Mouse (Mus musculus) E14TG2a.4 (cell line): ENCODE data around the gene Jak2.

Experiments used
- CTCF ChIP-seq: conservative IDR thresholded peaks from 2 replicates; pipeline ENCODE4 v1.5.1; 2014; ENCODE audit warnings: low read length
- NANOG ChIP-seq: IDR thresholded peaks from 2 replicates; pipeline ENCODE4 v1.6.1; 2014; ENCODE audit warnings: borderline replicate concordance, low read length, mixed read lengths
- POU5F1 ChIP-seq: IDR thresholded peaks from 2 replicates; pipeline ENCODE4 v1.6.1; 2014; ENCODE audit warnings: low read length, borderline replicate concordance

DNA sequence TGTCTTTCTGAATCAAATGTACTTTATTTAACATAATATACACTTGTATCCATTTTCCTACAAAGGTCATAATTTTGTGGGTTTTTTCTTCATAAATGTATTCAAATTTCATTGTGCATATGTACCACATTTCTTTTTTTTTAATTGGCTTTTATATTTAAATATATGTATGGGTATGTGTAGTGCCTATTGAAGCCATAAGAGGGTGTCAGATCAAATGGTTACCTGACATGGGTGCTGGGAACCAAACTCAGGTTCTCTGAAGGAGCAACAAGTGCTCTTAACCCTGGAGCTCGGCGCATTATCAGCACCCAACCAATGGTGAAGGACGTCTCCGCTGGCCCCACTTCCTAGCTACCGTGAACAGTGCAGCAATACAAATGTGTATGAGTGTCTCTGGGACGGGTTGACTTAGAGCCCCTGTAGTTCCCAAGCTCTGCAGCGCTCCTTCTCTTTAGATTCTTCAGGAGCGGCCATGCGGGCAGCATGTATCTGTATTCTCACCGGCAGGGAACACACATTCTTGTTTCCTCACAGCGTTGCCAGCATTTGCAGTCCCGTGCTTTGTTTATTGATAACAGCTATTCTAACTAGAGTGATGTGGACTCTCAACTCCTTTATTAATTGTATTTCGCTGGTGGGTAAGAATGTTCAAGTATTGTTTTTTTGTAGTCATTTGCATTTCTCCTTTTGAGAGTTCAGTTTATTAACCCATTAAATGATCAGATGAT, 75.4 kb downstream of the Jak2 start:
- TF ChIP-seq CTCF = no peak; the same call in 1 of the 2 replicates
- TF ChIP-seq NANOG = no peak
- TF ChIP-seq POU5F1 = no peak
